Mouse (Mus musculus) gastrocnemius, postnatal 14 days (tissue): ENCODE measurements at regions not wholly inside any gene's neighbourhood (a gene's known extent, or its start where the extent isn't known, plus 50 kb on each side); places are given as distances from the start of the nearest gene placed in this dataset.

Experiments
- DNase-seq: peaks from one replicate; pipeline ENCODE4 v3.0.0; 2021; ENCODE audit warnings: mixed read lengths
- intact Hi-C: fragments of 180-260 bp; cut with DNase I; formaldehyde crosslinking; loops from one replicate; pipeline ENCODE4 v1.15.1; 2025; ENCODE audit warnings: low total_unique reads

DNA sequence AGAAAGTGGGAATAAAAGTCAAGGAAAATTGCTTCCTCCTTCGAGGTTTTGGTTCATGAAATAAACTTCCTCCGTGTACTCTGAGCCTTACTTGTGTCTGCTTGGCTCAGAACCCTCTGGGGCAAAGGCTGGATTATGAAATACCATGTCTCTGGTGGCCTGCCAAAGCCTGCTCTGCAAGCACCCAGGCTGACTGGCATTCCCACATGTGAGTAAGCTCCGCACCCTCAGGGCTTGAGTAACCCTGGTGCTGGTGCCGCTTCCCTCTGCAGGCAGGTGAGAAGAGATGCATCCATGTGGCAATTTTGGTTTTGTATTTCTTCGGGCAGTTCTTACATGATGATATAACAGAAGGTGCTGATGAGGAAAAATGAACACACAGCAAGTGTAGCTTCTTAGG lies 66.0 kb downstream of the Nr2f2 start:
- peak; percentile 58 for DNase-seq
- intact Hi-C loops: no loop called here

DNA sequence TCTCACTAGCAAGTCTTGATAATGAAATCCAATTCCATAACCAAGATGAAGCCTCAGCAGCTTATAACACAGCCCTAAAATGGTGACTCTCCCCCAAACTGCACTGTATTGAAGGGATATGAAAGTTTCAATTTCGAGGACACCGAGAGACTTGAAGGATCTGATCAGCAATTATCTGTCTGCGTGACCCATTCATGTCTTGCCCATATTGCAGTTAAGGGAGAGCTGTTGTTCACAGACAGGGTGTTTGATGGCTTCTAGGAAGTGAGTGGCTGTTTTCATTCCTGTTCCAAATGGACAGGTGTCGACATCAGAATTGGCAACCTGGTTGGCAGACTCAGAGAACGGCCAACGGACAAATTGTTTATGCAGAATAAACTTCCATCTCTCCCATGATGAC lies 75.1 kb downstream of the Nr2f2 start:
- no peak for DNase-seq
- intact Hi-C loops: no loop called here

DNA sequence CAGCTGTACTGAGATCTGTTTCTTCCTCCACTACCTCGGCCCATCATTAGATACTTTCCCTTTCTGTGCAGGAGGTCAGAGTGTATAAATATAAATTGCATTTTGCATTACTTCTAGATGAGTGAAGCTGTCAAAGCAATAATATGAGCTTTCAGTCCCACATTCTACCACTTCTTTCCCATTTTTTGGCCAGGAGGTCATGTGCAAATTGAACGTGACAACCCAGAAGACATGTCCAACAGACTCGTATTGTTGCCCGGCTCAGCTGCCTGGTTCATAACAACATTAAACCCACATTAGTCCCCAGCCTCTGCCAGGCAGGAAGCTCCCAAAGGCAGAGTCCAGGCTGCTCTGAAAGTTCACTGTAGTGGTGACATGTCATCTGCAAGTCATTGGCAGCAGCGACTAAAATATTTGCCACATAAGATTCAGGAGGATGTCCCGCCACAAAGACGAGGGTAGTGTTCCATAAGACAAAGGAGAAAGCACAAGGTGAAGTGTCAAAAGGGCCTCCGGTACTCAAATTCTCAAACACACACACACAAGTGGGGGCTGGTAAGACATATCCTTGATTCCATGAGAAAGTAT lies 75.7 kb downstream of the Nr2f2 start:
- no peak for DNase-seq
- intact Hi-C loops: no loop called here

DNA sequence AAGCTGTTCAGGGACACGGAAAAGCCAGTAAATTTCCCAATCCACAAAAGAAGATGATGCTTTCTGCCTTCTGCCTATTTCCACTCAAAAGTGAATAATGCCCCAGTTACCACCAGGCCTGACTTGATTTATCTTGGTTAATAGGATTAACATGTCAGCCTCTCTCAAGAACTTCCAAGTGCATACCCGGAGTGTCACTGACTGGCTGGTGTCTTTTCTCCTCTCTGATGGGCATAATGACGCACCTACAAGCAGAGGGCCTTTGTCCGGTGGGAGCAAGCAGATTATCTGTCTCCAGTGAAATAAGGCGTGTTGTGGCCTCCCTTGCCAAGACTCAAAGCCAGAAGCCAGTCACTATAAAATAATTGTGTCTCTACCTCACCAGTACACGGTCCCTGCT lies 76.3 kb downstream of the Nr2f2 start:
- intact Hi-C loops: no loop called here
- DNase-seq: no peak

DNA sequence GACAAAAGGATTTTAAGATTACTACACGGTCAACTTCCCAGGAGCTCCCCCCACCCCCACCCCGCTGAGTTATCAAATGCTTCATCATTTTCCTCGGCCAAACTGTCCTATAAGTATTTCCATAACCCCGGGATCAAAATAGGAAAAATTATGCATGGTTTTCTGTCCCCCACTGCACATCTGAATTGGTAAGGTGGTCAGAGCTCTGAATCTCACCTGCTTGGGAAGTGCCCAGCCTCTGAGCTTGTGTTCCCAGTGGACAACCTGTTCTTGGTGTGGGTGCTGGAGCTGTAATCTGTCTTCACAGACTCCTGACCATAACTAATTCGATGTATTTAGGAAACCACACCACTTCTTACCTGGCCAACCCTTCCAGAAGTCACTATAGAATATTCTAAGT lies 77.9 kb downstream of the Nr2f2 start:
- DNase-seq: no peak
- intact Hi-C loops: no loop called here

DNA sequence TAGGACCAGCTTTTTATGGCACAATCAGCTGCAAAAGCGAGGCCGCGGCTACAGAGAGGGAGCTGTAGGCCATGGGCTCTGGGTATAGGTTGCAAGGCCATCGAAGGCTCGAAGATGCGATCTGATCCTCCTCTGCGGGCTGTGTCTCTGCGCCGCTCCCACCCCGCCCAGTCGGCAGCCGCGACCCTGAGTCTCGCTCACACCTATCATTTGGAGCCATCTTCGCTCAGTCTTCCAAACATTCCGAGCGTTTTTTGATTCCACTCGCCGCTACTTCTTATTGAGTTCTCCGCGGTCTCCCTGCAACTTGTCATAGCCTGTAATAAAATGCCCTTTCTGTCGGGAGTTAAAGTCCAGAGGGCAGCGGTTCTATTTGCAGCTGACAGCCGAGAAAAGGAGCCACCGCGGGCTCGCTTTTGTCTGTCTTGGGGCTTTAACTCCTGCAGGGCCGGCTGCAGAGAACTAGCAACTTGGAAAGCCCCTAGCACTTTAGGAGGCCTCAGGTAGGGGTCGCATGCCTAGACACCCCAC lies 78.6 kb downstream of the Nr2f2 start:
- DNase-seq: no peak
- intact Hi-C loops: no loop called here

DNA sequence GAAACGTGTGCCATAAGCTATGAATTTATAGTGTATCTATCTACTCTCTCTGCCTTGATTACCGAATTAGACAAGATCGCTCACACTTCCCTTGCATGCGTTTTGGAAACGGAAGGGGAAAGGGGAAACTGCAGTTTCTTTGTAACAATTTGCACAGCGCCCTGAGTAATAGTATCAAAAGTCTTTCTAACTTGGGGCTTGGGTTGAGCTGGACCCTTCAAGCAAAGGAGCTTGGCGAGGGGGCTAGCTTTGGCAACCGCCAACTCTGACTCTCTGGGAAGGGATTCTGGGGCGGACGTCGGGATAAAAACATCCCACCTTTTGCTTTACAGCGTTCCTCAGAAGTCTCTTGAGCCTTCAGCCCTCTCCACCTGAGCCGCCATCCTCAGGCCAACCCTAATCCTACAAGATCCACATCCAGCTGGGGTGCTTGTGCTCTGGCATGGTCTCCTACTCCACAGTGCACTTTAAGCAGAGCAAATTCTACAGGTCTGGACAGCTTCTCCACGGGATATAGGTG lies 79.6 kb downstream of the Nr2f2 start:
- intact Hi-C loops: no loop called here
- DNase-seq: no peak

DNA sequence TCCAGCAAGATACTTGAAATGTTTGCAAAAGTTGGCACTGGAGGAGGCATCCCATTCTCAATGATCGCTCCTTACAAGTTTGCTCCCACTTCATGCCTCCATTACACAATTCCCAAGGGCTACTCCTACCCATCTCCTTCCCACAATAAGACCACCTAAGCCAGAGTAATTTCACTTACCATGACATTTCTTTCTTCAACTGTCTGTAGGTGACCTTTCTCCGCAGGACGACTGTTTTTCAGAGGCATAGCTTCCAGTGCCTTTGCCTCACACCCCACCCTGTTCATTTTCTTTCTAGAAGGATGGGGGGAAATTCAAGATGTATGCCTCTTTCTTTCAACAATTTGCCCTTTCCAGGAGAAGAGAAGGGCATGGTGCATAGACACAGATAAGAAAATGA lies 81.2 kb downstream of the Nr2f2 start:
- DNase-seq: no peak
- intact Hi-C loops: no loop called here

DNA sequence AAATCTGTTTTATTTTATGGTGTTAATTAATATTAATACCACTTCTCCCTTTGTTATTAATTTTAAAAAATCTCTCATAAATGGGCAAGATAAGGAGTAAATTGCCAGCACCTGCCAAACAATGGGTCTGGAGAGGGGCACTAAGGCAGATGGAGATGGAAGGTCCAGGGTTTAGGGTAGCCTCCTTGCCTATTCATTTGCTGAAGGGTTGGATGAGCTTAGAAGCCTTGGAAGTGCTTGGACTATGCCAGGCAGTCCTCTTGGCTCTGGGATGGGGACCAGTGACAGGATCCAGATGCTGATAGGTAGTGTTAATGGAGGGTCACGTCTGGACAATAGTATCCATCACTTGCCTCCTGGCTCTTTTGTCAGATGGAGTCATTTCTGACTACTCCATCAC lies 82.7 kb downstream of the Nr2f2 start:
- no peak for DNase-seq
- intact Hi-C loops: no loop called here

DNA sequence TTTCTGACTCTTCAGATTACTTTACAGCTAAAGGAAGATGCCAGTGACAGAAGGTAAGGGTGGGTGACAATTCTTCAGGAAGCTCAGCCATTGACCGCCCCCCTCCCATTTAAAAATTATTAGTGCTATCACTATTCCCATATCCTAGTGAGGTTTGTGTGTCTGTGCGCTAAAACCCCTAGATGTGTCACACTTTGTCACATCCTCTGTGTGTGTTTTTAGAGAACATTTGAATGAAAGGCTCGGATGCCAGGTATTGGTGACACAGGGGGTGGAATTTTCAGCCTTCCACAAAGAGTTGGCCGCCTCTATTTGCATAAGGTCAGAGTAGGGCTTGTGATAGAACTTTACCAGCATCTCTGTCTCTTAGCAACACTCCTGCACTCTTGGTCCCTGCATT lies 83.4 kb downstream of the Nr2f2 start:
- intact Hi-C loops: no loop called here
- DNase-seq: no peak

DNA sequence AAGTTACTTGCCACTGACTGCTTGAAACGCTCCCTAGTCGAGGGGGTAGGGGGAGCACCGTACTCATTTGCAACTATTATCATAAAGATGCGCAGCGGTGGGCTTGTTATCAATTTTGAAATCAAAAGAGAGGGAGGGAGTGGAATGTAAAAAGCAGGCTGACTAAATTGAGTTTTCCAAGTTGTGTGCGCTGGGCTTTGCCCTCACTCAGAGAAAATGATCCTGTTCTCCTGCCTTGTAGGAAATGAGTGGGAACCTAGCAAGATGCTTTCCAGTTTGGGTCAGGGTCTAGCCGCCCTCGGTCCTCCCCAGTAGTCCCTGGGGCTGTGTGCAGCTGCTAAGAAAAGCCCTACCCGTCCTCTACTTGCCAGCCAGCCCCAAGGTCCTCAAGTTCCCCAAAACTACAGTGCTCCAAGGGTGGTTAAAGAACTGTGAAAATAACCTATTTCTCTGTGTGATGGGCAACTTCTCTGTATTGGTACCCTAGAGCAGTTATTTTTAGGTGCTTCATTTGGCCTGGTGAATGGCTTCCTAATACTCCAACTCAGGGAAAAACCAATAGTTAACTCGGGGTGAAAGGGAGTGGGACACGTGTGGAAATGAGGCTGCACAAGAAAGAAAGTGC lies 84.5 kb downstream of the Nr2f2 start:
- intact Hi-C loops: no loop called here

DNA sequence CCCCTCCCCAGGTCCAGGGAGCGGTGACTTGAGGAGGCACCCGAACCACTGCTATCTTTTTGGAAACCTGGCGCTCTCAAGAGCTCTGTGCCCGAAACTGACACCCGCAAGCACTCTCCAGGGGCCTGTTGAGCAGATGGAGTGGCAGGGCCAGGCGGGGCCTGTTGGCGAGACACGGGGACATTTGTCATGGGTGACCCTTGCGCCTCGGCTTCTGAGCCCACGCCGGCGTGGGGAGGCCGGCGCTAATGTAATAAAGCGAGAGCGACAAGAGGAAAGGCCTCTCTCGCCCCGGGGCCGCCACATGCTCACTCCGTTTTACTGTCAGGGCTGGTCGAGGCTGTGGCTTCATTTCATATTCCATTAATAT lies 85.2 kb downstream of the Nr2f2 start:
- intact Hi-C loops: no loop called here
- no peak for DNase-seq

More for the DNA sequence above, 84.5 kb downstream of the Nr2f2 start:
- DNase-seq: no peak

DNA sequence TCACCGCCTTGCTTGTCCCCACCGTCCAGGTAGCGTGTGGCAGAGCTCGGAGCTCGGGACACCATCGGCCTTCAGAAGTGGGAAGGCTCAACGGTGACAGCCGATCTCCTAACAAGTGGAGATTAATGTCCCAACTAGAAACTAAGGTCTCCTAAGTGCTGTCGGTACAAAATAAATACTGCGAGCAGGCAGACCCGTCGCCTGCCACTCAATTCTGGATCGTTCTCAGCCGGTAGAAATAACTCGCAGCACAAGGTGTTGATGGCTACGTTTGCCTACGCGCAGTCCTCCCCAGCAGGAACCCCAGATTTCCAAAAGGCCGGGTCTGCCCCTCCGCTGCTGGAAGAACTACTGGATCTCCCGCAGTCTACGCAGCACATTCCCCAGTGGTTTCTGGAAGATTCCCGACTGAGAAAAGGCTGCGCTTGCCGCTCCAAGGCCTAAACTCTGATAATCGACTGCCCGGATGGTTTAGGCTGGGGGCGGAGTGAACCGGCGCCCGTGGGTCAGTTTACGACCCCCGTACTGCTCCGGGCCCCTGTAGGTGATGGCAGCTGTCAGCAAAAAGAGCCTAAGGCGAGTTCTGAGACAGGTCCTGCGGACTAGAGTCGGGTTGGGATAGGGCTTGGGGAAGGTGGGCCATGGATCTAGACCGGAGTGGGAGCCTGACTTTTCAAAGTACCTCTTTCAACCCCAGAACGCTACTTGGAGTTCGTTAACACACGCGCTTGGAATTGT lies 85.7 kb downstream of the Nr2f2 start:
- intact Hi-C loops: no loop called here
- no peak for DNase-seq

DNA sequence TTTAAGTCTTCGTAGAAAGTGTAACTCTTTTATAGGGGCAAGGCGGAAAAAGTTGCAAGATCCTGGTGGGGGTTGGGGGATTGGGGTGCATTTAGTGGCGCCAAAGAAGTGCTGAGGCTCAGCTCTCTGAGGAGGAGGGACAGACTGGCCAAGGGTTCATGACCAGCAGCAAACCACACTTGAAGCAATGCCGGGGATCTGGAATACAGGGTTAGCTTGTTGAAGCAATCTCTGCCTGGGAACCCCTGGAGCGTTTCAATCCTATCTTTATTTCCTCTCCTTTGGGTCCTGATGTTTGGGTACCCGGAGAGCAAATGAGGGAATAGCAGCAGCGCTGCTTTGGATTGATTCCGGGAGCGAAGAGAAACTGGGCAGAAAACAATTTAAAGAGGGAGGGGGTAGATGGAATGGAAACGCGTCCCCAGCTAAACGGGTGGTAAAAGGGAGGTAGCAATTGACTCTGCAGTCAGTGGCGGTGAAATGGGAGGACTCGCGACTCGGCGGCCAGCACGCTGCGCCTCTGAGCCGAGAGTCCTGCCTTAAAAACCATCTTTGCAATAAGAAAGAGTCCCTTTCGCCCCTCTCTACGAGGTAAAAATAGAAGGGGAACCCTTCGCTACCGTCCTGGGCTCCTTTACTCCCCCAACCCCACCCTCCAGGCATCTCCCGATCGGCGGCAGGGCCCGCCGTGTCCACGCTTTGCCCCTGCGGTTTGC lies 86.5 kb downstream of the Nr2f2 start:
- intact Hi-C loops: no loop called here
- no peak for DNase-seq

DNA sequence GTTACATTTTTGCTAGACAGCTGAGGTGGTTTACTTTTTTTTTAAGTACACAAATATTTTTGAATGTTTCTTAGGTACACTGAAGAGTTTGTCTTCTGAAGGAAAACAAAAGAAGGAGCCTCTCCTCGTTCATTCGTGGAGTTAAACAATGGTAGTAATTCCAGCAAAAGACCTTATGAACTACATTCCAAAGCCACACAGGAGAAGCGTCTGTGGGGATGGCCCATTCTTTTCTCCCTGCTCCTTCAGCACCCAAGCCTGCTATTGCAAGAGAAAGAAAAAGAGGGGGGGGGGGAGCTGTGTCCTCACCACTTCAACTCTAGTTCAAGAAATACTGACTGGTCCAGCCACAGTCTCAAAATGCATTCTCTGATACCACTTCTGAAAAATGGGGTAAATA lies 87.4 kb downstream of the Nr2f2 start:
- no peak for DNase-seq
- intact Hi-C loops: no loop called here

DNA sequence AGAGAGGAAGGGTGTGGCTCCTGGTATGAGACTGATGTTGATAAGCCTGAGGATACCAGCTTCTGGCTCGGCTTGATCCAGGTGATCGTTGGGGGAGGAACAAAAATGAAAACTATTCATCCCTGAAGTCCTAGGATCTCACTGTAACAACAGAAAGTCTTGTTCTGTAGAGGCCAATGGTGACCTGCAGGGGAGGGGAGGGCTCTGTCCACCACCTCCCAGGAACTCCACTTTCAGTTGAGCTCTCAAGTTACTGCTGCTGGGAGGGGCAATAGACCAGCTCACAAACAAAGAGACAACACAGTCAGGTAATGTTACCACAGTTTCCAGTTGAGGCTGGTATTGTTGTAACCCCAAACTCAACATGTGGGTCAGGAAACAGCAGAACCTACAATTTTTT lies 90.5 kb downstream of the Nr2f2 start:
- DNase-seq: no peak
- intact Hi-C loops: no loop called here

DNA sequence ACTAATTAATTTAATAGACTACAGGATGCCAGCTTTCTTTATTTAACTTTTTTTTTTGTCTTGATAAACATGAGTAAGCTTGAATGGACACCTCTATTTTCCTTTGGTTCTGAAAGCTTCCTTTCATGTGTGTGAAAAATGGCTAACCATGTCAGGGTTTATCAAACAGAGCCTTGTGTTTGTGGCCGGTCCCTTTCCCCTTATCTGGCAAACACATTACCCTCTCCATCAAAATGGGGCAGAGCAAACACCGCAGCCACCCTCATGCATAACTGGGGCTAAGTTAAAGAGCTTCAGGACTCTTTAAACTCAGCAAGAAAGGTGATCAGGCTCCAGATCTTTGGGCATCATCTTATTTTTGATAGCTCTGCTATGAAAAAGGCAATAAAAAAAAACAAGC lies 92.2 kb downstream of the Nr2f2 start:
- intact Hi-C loops: no loop called here
- DNase-seq: no peak

DNA sequence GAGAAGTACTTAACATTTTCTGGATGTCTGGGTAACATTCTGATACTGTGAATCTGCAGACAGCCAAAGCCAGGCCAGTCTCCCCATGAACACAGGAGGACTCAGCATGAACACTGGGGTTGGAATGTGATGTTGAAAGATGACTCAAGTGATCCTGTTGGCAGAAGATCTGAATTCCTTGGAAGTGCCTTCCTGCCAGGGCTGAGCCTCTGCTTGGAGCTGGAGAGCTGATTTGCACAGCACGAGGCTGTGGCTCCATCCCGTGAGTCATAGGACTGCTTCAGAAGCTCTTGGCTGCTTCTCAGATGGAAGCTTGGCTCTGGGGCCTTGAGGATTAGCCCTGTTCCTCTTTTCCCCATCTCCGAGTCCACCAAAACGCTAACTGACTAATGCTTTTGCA lies 99.5 kb downstream of the Nr2f2 start:
- peak; percentile 72 for DNase-seq
- intact Hi-C loops: no loop called here

DNA sequence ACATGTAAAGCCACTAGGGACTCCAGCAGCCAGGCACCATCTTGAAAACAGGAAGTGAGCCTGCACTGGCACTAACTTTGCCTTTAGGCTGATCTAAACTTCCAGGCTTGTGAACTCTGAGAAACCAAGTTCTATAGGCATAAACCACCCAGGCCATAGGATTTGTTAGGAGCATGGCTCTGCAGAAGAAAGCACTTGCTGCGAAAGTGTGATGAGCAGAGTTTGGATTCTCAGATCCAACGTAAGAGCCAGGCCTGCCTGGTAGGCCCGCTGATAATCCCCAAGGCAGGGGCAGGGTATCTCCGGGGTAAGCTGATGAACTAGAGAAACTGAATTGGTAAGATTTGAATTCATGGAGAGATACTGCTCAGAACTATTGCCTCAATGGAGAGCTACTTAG lies 109.7 kb downstream of the Nr2f2 start:
- intact Hi-C loops: no loop called here

DNA sequence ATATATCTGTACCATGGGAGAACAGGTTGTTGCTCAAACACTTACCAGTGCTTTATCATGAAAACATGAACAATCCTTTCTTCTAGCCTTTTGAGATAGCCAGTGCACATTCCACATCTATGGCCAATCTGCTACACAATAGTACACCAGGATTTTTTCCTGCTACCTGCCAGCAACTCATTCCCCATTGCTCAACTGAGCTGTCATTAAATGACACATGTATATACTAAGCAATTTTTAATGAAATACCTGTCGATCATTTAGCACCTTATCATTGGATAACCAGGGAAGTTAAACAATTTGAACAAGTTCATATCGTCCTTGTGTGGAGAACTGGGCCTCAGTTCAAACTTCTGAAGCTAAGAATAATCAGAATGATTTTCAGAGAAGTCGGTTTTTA lies 111.5 kb downstream of the Nr2f2 start:
- intact Hi-C loops: no loop called here
- DNase-seq: no peak

More for the DNA sequence above, 109.7 kb downstream of the Nr2f2 start:
- no peak for DNase-seq
